Mouse (Mus musculus): ENCODE measurements at regions not wholly inside any gene's neighbourhood (a gene's known extent, or its start where the extent isn't known, plus 50 kb on each side); places are given as distances from the start of the nearest gene placed in this dataset.

- no peak for DNase-seq (ENCODE audit: low read depth)
Observed at GRCm38 (mm10) chr13:101117311-101117710, 284.1 kb upstream of the Slc30a5 start.

DNA sequence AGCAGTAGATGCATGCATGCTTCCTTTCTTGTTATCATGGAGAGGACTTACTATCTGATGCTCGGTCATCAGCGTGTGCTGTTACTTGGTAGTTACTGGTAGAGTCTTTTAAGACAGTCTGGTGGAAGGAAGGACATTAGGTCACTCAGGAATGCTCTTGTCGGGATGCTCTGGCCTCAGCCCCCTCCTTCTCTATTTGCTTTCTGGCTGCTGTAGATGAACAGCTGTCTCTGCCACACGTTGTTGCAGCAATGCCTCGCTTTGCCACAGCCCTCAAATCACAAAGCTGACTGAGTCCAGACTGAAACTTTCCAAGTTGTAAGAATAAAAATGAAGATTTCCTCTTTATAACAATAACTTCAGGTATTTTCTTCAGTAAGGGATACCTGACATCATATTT lies 282.1 kb upstream of the Slc30a5 start:
- DNase-seq (ENCODE audit: low read depth) = no peak

DNA sequence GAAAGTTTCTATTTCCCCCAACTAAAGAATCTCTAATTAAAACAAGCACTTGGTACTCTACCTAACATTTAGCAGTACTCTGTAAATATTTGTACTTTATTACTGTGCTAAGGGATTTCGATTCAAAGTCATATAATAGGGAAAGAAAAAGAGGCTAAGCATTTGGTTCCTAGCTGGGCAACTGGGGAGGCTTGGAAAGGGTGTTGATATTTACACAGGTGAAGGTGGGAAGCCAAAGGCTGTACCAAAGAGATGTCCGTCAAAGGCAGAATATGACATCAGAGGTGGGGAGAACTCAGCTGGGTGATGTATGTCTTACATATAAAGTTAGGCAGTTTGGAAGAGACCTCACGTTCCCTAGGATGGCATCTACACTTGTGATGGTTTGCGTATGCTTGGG lies 278.9 kb upstream of the Slc30a5 start:
- DNase-seq (ENCODE audit: low read depth) = no peak

DNA sequence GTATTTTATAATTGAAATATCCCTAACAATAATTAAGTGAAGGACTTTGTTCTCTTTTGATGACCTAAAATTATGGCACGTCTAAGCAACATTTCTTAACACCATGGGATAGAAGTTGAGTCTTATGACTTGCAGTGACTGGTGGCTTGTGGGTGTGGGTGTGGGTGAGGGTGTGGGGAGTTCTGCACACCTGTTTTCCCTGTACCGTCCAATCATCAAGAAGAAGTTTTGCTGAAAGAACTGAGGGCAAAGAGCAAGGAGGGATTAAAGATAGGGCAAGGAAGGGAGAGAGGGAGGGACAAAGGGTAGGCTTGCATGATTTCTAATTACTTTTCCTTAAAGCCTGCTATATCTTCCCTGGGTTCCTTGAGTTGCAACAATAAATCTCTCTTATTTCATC lies 278.5 kb upstream of the Slc30a5 start:
- no peak for DNase-seq (ENCODE audit: low read depth)

- DNase-seq (ENCODE audit: low read depth) = no peak
Observed at GRCm38 (mm10) chr13:101100621-101101020, 267.4 kb upstream of the Slc30a5 start.

DNA sequence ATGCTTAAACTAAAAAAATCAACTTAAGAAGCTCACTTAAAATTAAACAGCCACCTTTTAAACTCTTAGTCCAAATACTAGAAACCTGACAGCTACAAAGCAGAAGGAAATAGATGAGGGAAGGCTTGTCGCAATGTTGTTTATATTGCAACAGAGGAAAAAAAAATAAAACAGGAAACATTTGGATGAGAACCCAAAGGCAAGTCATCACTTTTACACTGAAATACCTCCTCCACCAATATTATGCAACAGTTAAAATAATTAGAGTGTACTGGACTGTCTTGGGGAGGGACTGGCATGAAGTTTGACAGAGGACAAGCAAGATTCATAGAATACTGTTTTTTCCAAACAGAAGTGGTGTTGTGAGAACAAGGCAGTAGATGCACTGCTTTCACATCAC lies 263.6 kb upstream of the Slc30a5 start:
- no peak for DNase-seq (ENCODE audit: low read depth)

DNA sequence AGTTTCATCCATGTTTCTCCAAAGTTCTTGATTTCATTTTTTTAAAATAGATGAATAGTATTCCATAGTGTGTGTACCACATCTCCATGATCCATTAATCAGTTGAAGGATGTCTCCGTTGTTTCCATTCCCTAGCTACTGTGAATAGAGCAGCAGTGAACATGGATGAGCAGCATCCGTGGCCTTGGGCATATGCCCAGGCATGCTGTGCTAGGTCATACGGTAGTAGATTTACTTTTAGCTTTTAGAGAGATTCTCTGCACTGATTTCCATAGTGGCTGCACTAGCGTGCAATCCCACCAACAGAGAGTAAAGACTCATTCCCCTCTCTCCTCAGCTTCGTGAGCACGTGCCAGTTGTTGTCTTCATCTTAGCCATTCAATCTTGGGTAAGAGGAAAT lies 263.0 kb upstream of the Slc30a5 start:
- no peak for DNase-seq (ENCODE audit: low read depth)

- DNase-seq (ENCODE audit: low read depth) = no peak
Observed at GRCm38 (mm10) chr13:101095057-101095831, 262.0 kb upstream of the Slc30a5 start.

DNA sequence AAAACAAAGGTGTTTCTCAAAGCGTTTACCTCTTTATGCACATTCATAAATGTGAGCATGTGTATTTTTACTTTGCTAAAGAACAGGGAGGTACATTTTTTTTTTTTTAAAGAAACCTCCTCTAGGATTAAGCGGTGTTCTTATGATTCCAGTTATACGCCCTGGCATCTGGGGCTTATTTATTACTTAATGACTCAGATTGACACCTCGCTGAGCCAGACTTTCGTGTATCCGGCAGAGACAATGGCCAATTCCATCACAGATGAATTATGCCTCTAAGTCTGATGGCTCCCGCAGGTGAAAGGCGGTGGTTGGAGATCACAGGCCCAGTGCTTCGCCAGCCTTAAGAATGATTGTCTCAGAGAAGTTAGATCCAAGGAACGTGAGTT lies 259.5 kb upstream of the Slc30a5 start:
- DNase-seq (ENCODE audit: low read depth) = no peak

- no peak for DNase-seq (ENCODE audit: low read depth)
Observed at GRCm38 (mm10) chr13:101092033-101092742, 259.0 kb upstream of the Slc30a5 start.

DNA sequence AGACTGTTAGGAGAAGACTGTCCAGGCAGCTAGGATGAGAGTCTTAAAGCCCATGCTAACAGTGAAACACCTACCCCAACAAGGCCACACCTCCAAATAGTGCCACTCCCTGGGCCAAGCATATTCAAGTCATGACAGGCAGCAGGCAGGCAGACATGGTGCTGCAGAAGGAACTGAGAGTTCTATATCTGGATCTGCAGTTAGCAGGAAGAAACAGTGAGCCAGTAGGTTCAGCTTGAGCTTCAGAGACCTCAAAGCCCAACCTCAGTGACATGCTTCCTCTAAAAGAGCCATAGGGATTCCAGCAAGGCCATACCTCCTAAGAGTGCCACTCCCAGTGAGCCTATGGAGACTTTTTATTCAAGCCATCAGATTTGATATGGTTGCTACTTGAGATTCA lies 252.0 kb upstream of the Slc30a5 start:
- DNase-seq (ENCODE audit: low read depth) = no peak

- no peak for DNase-seq (ENCODE audit: low read depth)
Observed at GRCm38 (mm10) chr13:101084193-101084592, 251.0 kb upstream of the Slc30a5 start.

GRCm38 (mm10) chr13:101083416-101083815 lies 250.2 kb upstream of the Slc30a5 start:
- no peak for DNase-seq (ENCODE audit: low read depth)

DNA sequence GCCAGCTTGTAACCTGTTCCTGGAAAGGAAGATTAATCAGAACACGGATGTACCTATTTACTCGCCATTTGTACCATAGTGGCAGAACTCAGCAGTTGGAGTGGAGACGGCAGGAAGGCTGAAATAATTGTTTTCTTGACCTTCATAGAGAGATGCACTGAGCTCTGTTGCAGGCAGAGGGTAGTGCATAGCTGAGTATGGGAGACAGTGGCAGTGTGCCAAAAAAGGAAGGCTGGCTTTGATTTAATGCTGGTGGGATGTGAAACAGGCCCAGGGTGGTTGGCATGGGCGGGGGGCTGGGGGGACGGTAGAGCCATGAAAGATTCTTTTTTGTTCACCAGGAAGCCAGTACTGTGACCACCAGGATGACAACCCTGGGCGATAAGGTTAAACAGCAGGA lies 235.3 kb upstream of the Slc30a5 start:
- no peak for DNase-seq (ENCODE audit: low read depth)

DNA sequence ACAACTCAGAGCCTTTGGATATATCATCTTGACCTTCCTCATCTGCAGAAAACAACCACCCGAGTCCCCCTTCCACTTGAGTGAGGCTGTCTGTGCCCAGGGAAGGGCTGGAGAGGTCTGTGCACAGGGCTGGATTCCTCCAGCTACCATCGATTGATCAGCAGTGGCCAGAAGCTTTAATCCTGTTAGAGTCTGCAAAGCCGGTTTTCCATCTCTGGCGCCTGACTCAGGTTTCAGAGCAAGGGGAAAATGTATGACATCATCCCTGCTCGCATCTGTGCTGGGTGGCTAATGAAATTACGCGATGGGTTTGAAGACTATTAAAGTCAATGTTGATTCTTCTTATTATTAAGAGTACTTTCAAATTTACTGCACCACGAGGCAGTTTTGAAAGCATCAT lies 229.4 kb upstream of the Slc30a5 start:
- DNase-seq (ENCODE audit: low read depth) = no peak

GRCm38 (mm10) chr13:101061233-101062144 lies 228.3 kb upstream of the Slc30a5 start:
- no peak for DNase-seq (ENCODE audit: low read depth)

- no peak for DNase-seq (ENCODE audit: low read depth)
Observed at GRCm38 (mm10) chr13:101049511-101049910, 216.3 kb upstream of the Slc30a5 start.

DNA sequence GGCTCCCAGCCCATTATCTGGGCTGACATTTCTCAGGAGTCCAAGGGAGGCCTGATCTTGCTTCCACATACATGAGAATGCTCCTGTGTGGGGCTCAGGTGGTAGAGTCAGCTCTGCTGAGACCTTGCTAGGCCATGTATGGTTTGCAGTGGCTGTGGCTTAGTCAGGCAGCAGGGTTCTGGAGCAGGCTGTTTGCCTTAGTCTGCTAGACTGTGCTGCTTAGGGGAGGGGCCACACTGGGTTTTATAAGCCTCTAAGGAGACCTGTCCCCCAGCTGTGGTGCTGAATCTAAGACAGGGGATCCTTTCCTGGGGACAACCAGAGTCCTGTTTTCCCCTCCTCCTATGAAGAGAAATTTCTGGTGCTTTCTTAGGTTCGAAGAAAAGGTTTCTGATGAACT lies 199.4 kb upstream of the Slc30a5 start:
- DNase-seq (ENCODE audit: low read depth) = no peak

DNA sequence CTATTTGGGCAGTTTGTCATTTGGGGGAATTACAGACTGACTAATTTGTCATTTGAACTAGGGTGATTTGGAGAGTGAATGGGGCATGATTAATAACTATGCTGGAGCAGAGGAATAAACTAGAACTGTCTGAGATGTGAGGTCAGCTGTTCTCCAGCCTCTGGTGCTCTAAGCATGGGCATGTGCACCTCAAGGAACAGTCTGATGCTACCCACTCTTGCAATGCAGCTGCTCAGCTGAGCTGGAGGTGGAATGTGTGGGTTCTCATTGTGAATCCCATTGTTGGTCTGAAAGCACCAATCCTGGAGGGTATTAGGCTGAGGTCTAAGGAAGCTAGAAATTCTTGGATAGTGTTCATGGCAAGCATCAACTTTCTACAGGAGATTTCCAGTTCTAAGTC lies 192.8 kb upstream of the Slc30a5 start:
- DNase-seq (ENCODE audit: low read depth) = no peak

DNA sequence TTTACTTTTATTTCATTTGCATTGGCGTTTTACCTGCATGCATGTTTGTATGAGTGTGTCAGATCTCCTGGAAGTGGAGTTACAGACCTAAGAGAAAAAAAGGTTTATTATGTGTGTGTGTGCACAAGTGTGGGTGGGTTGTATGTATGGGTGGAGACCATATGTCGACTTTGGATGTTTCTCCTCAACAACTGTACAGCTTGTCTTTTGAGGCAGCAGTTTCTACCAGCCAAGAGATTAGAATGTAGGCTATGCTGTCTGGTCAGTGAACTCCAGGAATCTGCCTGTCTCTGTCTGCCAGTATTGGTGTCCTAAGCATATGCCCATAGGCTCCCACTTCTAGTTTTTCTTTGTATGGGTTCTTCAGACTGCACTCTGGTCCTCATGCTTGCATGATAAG lies 192.3 kb upstream of the Slc30a5 start:
- DNase-seq (ENCODE audit: low read depth) = no peak

DNA sequence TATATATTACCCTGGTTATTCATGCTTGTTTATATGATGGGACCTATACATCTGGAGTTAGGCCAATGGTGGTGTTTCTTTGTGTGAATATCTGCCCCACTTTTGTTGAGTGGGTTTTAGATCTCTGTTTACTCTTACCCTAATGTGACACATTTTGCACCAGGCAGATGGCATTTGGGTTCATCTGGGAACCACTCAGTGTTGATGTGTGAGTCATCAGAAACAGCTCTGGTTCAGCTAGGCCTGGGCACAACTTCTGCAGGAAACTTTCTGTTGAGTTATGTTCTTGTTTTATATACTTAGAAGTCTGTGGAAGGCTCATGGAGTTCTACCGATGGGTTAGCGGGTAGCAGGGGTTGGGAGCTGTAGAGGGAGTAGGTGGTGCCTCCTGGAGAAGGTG lies 191.7 kb upstream of the Slc30a5 start:
- no peak for DNase-seq (ENCODE audit: low read depth)

DNA sequence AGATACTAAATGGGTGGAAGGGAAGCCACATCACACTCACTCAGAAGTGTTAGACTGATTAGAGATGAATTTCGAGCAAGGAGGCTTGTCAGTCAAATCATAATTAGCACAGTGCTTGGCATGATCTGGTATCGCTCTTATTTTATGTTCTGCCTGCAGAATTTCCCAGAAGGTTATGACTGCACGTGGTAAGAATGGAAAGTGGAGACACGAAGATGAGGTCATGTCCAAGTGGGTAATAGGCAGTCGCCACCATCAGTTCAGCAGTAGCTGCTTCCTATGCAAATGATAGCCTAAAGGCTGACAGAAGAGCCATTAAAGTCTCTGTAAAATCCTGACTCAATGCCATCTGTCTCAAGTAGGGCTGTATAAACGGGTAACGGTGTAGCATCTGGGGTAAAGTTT lies 186.0 kb upstream of the Slc30a5 start:
- no peak for DNase-seq (ENCODE audit: low read depth)

DNA sequence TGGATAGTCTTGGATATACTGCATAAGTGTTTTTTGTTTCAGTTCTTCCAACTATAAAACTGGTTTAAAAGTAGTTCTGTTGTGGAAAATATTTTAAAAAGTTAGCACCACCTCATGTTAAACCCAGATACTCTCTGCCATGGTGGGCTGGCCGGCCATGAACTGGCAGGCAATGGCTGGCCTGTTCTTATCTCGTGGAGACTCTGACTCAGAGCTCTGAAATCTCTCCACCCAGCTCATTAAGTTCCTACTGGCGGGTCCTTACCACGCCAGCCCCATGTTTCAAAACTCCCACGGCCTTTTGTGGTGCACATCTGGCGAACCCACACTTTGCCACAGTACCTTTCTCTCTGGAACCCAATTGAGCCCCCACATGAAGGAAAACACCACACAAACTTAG lies 183.8 kb upstream of the Slc30a5 start:
- no peak for DNase-seq (ENCODE audit: low read depth)

All from c-Kit-positive CD71-positive TER-119-negative erythroid progenitor cells, embryonic 14.5 days (primary cell).